Mouse (Mus musculus) ES-E14 (cell line): ENCODE results near the gene Eml4.

Experiments used
- CHD2 ChIP-seq: IDR thresholded peaks from 2 replicates; pipeline ENCODE4 v1.6.1; 2014; ENCODE audit warnings: mild to moderate bottlenecking, low read depth, low read length, inconsistent platforms
- HCFC1 ChIP-seq: IDR thresholded peaks from 2 replicates; pipeline ENCODE4 v1.6.1; 2012; ENCODE audit warnings: low read length, inconsistent platforms, borderline replicate concordance; ENCODE audit not compliant: insufficient read depth

DNA sequence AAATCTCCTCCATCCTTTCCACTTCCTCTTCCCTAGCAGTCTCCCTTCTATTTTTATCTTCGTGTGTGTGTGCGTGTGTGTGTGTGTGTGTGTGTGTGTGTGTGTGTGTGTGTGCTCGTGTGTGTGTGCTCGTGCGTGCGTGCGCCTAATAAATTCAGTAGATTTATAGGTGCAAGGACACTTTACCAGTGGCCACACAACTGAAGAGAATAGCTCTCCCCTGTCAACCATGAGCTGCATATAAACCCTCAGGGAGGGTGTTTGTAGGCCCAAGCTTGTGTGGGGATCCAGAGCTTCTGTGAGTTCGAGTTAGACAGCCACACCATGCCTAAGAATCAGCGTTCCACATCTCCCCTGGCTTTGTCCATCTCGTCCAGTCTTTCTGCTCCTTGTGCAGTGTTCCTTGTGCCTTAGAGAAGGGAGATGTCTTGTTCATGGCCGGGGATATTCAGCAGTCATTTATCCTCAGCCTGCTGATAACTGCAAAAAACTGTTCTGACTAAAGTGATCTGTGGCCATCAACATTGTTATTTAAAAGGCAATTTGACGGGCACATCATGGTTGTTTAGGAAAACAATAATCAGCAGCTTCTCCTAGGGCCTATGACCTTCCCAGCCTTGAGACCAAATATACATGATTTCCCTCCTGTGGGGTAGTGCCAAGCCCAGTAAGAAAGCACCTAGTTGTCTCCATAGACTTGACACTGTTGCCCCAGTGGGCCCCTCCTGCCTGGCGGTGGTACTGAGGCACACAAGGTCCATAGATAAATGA lies 10.2 kb downstream of the Eml4 start:
- no peak for TF ChIP-seq HCFC1
- TF ChIP-seq CHD2 = no peak
